Mouse (Mus musculus): Measurements from ENCODE around the gene Vps35l. TPM values are rescaled to one million over a fixed set of nuclear protein-coding genes. Genes with fewer than 3 reads are reported as not detected.

Vps35l gene
- polyA plus RNA-seq, 1 experiment from 2014 or later = 48.8 TPM

- Histone ChIP-seq H3K9me3 (replicated peaks; ENCODE audit: control insufficient read depth, low read length) (no peaks in the 10 kb centered on the region), H3K4me2 (ENCODE audit: low read depth, low read length) (no peak overlapping the region), H3K4me1 (ENCODE audit: control insufficient read depth, insufficient read depth, low read length) (no peaks in the 10 kb centered on the region), H3K9ac (ENCODE audit: low read length) (no peak overlapping the region), H3K4me3 (ENCODE audit: low read length) (no peak overlapping the region), H3K27me3 (ENCODE audit: control insufficient read depth, insufficient read depth, low read length) (no peaks in the 10 kb centered on the region), H3K36me3 (ENCODE audit: control insufficient read depth, insufficient read depth) (peaks cover 23% of the 10 kb centered on the region), H3K27ac (ENCODE audit: low read length) (no peak overlapping the region)
- 73% methylated on average over 2 of the region's 2 CpGs for WGBS
- no peak for ATAC-seq (replicated peaks; ENCODE audit: extremely low read depth, insufficient read depth, low FRiP score)
Measured at GRCm38 (mm10) chr7:118725459-118725858, 14.6 kb upstream of the Vps35l start.

GRCm38 (mm10) chr7:118728846-118729587 lies 11.0 kb upstream of the Vps35l start:
- 89% methylated on average over 13 of the region's 13 CpGs for WGBS
- H3K4me3 ChIP-seq (ENCODE audit: low read length) = no peak overlapping the region
- no peak overlapping the region for H3K27ac ChIP-seq (ENCODE audit: low read length)
- H3K27me3 ChIP-seq (ENCODE audit: control insufficient read depth, insufficient read depth, low read length) = no peaks in the 10 kb centered on the region
- H3K4me2 ChIP-seq (ENCODE audit: low read depth, low read length) = no peak overlapping the region
- H3K36me3 ChIP-seq (ENCODE audit: control insufficient read depth, insufficient read depth) = peaks cover 19% of the 10 kb centered on the region
- no peak for ATAC-seq (replicated peaks; ENCODE audit: extremely low read depth, insufficient read depth, low FRiP score)
- H3K4me1 ChIP-seq (ENCODE audit: control insufficient read depth, insufficient read depth, low read length) = no peaks in the 10 kb centered on the region
- no peaks in the 10 kb centered on the region for H3K9me3 ChIP-seq (replicated peaks; ENCODE audit: control insufficient read depth, low read length)
- no peak overlapping the region for H3K9ac ChIP-seq (ENCODE audit: low read length)

- Histone ChIP-seq H3K4me1 (ENCODE audit: control insufficient read depth, insufficient read depth, low read length) (no peaks in the 10 kb centered on the region), H3K4me2 (ENCODE audit: low read depth, low read length) (no peak overlapping the region), H3K27ac (ENCODE audit: low read length) (no peak overlapping the region), H3K27me3 (ENCODE audit: control insufficient read depth, insufficient read depth, low read length) (no peaks in the 10 kb centered on the region), H3K4me3 (ENCODE audit: low read length) (no peak overlapping the region), H3K36me3 (ENCODE audit: control insufficient read depth, insufficient read depth) (peaks cover 16% of the 10 kb centered on the region), H3K9me3 (replicated peaks; ENCODE audit: control insufficient read depth, low read length) (no peaks in the 10 kb centered on the region), H3K9ac (ENCODE audit: low read length) (no peak overlapping the region)
- no peak for ATAC-seq (replicated peaks; ENCODE audit: extremely low read depth, insufficient read depth, low FRiP score)
- WGBS = 84% methylated on average over 3 of the region's 3 CpGs
Measured at GRCm38 (mm10) chr7:118731781-118732180, 8.2 kb upstream of the Vps35l start.

GRCm38 (mm10) chr7:118733225-118733624 lies 6.8 kb upstream of the Vps35l start:
- whole genome bisulfite sequencing = 92% methylated on average over 13 of the region's 13 CpGs
- ATAC-seq (replicated peaks; ENCODE audit: extremely low read depth, insufficient read depth, low FRiP score) = no peak
- Histone ChIP-seq H3K4me3 (ENCODE audit: low read length) (no peak overlapping the region), H3K4me2 (ENCODE audit: low read depth, low read length) (no peak overlapping the region), H3K9me3 (replicated peaks; ENCODE audit: control insufficient read depth, low read length) (no peaks in the 10 kb centered on the region), H3K36me3 (ENCODE audit: control insufficient read depth, insufficient read depth) (peaks cover 11% of the 10 kb centered on the region), H3K27me3 (ENCODE audit: control insufficient read depth, insufficient read depth, low read length) (no peaks in the 10 kb centered on the region), H3K9ac (ENCODE audit: low read length) (no peak overlapping the region), H3K27ac (ENCODE audit: low read length) (no peak overlapping the region), H3K4me1 (ENCODE audit: control insufficient read depth, insufficient read depth, low read length) (no peaks in the 10 kb centered on the region)

- WGBS = 67% methylated on average over 1 of the region's 1 CpGs
- Histone ChIP-seq H3K27ac (ENCODE audit: low read length) (no peak overlapping the region), H3K4me2 (ENCODE audit: low read depth, low read length) (no peak overlapping the region), H3K9ac (ENCODE audit: low read length) (no peak overlapping the region), H3K4me1 (ENCODE audit: control insufficient read depth, insufficient read depth, low read length) (peaks cover 7% of the 10 kb centered on the region), H3K9me3 (replicated peaks; ENCODE audit: control insufficient read depth, low read length) (no peaks in the 10 kb centered on the region), H3K4me3 (ENCODE audit: low read length) (no peak overlapping the region), H3K27me3 (ENCODE audit: control insufficient read depth, insufficient read depth, low read length) (0 out of 2 replicates have a peak, but pooled peaks cover 2% of the 10 kb centered on the region), H3K36me3 (ENCODE audit: control insufficient read depth, insufficient read depth) (no peaks in the 10 kb centered on the region; the same call in 1 of the 2 replicates)
- no peak for ATAC-seq (replicated peaks; ENCODE audit: extremely low read depth, insufficient read depth, low FRiP score)
Measured at GRCm38 (mm10) chr7:118738730-118739129, 1.3 kb upstream of the Vps35l start.

GRCm38 (mm10) chr7:118740532-118741338 lies 709 bp downstream of the Vps35l start:
- H3K27ac ChIP-seq (ENCODE audit: low read length) = peak overlapping the region; percentile 70; the same call in 1 of the 2 replicates
- peak; percentile 96 for ATAC-seq (replicated peaks; ENCODE audit: extremely low read depth, insufficient read depth, low FRiP score)
- no peaks in the 10 kb centered on the region for H3K9me3 ChIP-seq (replicated peaks; ENCODE audit: control insufficient read depth, low read length)
- H3K4me1 ChIP-seq (ENCODE audit: control insufficient read depth, insufficient read depth, low read length) = peaks cover 7% of the 10 kb centered on the region
- peak overlapping the region; percentile 77 for H3K9ac ChIP-seq (ENCODE audit: low read length)
- WGBS = 2% methylated on average over 41 of the region's 41 CpGs
- 0 out of 2 replicates have a peak, but pooled peaks cover 2% of the 10 kb centered on the region for H3K36me3 ChIP-seq (ENCODE audit: control insufficient read depth, insufficient read depth)
- H3K27me3 ChIP-seq (ENCODE audit: control insufficient read depth, insufficient read depth, low read length) = 0 out of 2 replicates have a peak, but pooled peaks cover 2% of the 10 kb centered on the region
- H3K4me3 ChIP-seq (ENCODE audit: low read length) = peak overlapping the region; percentile 82
- H3K4me2 ChIP-seq (ENCODE audit: low read depth, low read length) = peak overlapping the region; percentile 84

GRCm38 (mm10) chr7:118742278-118742677 lies 2.3 kb downstream of the Vps35l start:
- 0 out of 2 replicates have a peak, but pooled peaks cover 2% of the 10 kb centered on the region for H3K27me3 ChIP-seq (ENCODE audit: control insufficient read depth, insufficient read depth, low read length)

GRCm38 (mm10) chr7:118744766-118745165 lies 4.7 kb downstream of the Vps35l start:
- no peaks in the 10 kb centered on the region for H3K9me3 ChIP-seq (replicated peaks; ENCODE audit: control insufficient read depth, low read length)
- H3K27ac ChIP-seq (ENCODE audit: low read length) = no peak overlapping the region
- no peak overlapping the region for H3K4me3 ChIP-seq (ENCODE audit: low read length)
- no peak overlapping the region for H3K9ac ChIP-seq (ENCODE audit: low read length)
- no peak overlapping the region for H3K4me2 ChIP-seq (ENCODE audit: low read depth, low read length)
- peaks cover 30% of the 10 kb centered on the region for H3K36me3 ChIP-seq (ENCODE audit: control insufficient read depth, insufficient read depth)
- WGBS = 95% methylated on average over 5 of the region's 5 CpGs
- no peaks in the 10 kb centered on the region for H3K27me3 ChIP-seq (ENCODE audit: control insufficient read depth, insufficient read depth, low read length)
- H3K4me1 ChIP-seq (ENCODE audit: control insufficient read depth, insufficient read depth, low read length) = peaks cover 7% of the 10 kb centered on the region
- no peak for ATAC-seq (replicated peaks; ENCODE audit: extremely low read depth, insufficient read depth, low FRiP score)

More at GRCm38 (mm10) chr7:118742278-118742677, 2.3 kb downstream of the Vps35l start:
- Histone ChIP-seq H3K4me2 (ENCODE audit: low read depth, low read length) (no peak overlapping the region), H3K4me3 (ENCODE audit: low read length) (no peak overlapping the region), H3K9me3 (replicated peaks; ENCODE audit: control insufficient read depth, low read length) (no peaks in the 10 kb centered on the region), H3K4me1 (ENCODE audit: control insufficient read depth, insufficient read depth, low read length) (peaks cover 7% of the 10 kb centered on the region), H3K27ac (ENCODE audit: low read length) (no peak overlapping the region), H3K9ac (ENCODE audit: low read length) (no peak overlapping the region), H3K36me3 (ENCODE audit: control insufficient read depth, insufficient read depth) (peaks cover 12% of the 10 kb centered on the region)
- no peak for ATAC-seq (replicated peaks; ENCODE audit: extremely low read depth, insufficient read depth, low FRiP score)
- 73% methylated on average over 6 of the region's 6 CpGs for WGBS
